Mouse (Mus musculus) adrenal gland, postnatal 14 days (tissue): ENCODE results near the gene Cxcr2. TPM values are rescaled to one million over a fixed set of nuclear protein-coding genes. Genes with fewer than 3 reads are reported as not detected.

Source experiments
- DNase-seq: peaks from one replicate; pipeline ENCODE4 v3.0.0; 2021; ENCODE audit warnings: mixed read lengths
- long read RNA-seq, 2 experiments: library from polyadenylated mRNA; stranded (forward); transcript quantifications; one replicate each; pipeline ENCODE4 v2.0.0; 2021
- total RNA-seq: library from RNA; stranded (reverse); gene quantifications from 2 replicates; pipeline ENCODE4 v1.2.3, GENCODE M21; 2021

Gene Cxcr2
- total RNA-seq, result 0.19 and 1.8 TPM in 2 replicates
- long read RNA-seq, experiment 1, result 0 reads
- long read RNA-seq, experiment 2, result 0 reads

DNA sequence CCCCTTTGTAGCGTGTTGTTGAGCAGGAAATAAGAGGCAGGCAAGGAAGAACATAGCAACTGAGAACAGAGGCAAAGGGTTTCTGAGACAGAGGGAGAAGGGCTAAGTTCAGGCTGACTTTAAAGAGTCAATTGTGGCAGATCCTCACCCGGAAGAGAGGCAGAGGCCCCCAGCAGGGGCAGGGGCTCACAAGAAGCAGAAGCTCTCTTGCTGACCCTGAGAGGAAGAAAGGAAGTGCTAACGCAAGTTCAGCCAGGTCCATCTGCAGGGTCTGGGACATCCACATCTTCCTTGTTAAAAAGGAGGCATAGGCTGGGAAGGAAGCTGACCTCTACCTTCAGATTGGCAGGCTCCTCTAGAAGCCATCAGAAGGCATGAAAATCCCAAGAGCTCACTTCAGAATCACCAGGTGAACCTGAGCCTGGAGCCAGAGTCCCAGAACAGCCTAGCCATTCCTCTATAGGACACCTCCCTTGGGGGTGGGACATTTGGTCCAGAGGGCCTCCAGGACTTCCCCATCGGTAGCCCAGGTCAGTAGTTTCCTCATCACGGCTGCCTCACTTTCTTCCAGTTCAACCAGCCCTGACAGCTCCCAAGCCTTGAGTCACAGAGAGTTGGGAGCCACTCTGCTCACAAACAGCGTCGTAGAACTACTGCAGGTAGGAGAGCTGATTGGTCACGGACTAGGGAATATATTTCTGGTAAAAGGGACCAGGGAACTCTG is at the start of gene Cxcr2:
Gene Cxcr2 (plus strand): TSS at position 529 of the 724 bp plus-strand sequence.
- DNase-seq, result no peak

DNA sequence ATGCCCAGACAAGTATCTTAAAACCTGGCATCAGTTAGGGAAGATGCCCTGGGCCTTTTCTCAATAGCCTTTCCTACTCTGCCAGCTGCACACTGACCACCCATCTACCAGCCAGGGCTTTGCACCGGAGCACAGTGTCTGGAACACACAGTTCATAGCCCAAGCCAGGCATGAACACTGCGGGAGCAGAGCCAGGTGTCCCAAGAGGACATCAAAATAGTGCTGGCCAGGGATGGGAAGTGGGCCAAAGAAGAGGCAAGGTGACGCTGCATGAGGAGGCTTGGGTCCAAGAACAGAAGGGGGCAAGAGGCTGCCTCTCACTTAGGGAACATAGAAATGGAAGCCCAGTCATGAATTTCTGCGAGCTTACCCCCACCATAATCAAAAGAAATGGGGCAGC is 48.1 kb upstream of the Cxcr2 start:
- peak; percentile 71 for DNase-seq

DNA sequence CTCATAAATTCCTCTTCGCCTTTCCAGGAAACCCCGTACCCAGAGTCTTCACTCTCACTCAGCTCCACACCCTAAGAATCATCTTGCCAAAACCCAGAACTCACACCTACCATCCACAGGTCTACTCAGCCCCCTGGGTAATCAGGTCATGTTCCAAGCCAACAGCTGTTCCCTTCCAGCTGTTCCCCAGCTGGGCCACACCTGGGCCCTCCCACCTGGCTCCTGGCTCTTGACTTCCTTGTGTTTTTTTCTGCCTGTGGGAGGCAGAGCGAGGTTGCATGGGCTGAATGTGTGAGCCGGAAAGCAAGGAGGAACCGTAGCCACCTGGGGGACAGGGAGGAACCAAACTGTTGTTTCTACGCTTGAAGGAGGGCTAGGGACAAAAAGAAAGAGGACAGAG is 47.6 kb upstream of the Cxcr2 start:
- DNase-seq, result no peak

DNA sequence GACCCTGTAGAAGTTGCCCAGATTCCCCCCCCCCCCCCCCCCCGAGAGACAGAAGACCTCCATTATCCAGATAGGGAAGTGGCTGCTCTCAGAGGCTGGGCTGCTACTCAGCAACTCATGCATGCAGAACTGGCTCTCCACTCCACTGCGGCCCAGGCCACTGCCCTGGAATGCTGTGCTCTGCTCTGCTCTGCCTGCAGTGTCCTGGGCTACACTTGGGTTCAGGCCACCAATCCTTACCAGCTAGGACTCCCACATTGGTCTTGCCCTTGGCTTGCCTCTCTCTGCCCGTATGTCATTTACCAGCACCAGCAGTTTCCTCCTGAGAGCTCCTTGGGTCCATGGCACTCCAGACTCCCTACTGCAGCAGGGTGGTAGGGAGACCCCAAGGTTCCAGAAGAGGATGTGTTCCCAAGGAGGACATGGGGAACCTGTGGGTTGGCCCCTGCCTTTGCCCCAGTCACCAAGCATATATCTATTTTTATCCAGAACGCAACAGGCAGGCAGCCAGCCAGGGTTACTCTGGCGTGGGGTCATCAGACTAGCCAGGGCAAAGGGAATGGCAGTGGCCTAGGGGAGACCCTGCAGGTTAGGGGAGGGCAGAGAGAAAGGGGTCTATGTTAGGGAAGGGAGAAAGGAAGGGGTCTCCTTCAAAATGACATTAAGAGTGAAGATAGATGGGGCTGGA is 45.7 kb upstream of the Cxcr2 start:
- peak; percentile 50 for DNase-seq

DNA sequence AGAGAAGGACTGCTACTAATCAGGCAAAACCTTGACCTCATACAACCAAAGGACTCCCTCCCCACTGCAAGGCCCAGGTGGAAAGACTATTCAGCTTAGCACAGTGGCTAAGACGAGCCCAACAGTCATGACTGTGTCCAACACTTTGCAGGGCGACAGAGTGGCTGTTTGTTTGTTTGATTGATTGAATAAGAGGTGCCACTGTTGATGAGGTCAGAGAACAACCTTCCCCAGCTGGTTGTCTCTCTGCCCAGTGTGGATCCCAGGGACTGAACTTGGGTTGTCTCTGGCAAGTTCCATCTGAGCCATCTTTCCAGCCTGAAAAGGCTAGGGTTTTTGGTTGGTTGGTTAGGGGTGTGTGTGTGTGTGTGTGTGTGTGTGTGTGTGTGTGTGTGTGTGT is 44.1 kb upstream of the Cxcr2 start:
- DNase-seq, result no peak

DNA sequence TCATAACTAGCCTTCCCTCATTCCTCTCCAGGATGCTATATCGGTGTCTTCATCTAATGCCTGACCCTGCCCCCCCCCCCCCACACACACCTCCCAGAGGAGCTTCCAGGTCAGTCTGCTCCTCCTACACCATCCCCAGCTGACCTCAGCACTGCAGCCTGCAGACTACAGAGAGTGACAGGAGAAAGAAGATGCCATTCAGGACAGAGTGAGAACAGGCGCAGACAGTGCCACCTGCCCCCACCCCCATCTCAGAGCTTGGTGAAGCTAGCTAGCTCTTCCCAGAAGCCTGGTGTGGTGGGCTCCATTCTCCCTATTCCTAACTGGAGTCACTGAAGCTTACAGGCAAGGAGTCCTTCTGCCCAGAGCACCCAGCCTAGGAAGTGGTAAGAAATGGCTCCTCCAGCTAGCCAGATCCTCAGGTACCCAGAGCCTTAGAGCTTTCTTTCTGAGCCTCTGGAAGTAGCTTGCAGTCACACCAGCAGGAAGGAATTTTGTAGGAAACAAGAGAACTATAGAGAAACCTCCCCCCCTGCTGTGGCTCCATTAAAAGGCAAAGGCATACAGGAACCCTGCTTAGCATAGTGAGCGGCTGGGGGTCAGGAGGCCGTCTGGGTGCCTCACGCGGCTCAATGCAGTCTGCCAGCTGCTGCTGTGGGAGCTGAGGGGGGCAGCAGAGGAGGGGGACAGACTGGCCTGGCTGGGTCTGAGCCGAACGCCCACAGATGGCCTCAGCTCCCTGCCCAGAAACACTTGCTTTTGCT is 42.7 kb upstream of the Cxcr2 start:
- DNase-seq, result peak; percentile 57

DNA sequence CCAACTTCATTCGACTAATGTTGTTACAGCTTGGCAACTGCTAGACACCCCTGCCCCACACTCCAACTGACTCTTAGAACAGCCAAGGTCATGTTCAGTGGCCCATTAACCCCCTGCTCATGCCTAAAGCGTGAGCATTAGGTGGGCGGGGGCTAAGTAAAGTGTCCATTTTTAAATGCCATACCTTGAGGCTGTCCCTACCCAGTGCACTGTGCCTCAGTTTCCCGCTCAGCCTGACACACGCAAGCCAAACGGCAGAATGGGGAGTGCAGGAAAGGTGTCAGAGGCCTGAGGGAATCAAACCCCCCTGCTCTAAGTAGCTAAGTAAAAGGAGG is 42.1 kb upstream of the Cxcr2 start:
- no peak for DNase-seq

DNA sequence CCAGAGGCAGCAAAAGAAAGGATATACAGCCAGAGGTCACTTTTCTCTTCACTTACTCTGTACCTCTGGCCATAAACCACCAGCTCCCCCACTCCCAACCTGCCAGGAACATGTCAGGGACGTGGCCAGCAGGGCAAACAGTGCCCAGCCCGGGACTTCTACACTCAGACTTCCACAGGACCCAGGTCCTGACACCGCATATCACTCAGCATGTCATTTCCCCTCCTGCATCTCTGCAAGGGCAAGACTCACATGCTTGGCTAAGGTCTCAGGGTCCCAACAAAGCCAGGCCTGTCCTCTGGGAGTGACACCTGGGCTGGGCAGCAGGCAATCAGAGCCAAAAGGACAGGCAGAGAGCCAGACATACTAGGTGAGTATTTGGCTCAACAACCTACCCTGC is 40.7 kb upstream of the Cxcr2 start:
- peak; percentile 41 for DNase-seq

DNA sequence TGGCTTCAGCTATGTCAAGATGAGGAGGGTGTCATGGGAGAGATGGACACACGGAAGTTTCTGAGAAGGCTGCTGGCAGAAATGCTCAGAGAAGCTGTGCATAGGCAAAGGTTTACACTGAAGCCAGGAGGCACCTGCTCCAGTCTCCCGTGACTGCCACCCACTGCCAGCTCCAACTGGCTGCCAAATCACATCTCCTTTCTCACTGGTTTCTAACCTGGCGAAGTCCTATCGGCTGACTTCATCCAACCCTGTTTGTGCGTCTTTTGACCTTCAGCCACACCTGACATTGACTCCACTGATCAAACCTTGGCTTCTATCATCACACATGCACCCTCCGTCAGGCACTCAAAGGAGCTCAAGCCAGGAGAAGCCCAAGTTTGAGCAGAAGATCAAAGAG is 35.9 kb upstream of the Cxcr2 start:
- DNase-seq, result no peak

DNA sequence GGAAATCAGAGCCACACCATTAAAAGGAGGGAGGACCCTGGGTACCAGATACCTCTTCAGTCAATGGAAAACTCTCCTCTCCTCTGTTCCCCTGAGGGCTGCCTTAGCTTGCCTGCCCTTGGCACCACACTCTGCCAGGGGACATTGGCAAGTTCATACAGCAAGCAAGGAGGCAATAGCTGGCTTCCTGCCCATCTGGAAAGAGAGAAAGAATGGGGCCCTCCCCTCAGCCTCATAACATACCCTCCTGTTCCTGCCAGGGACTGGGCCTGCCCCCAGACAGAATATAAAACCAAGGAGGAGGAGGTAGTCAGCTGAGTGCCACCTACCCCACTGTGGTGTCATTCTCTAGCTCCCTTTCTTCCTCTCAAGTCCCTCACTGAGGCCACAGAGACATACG is 34.7 kb upstream of the Cxcr2 start:
- DNase-seq, result peak; percentile 80

DNA sequence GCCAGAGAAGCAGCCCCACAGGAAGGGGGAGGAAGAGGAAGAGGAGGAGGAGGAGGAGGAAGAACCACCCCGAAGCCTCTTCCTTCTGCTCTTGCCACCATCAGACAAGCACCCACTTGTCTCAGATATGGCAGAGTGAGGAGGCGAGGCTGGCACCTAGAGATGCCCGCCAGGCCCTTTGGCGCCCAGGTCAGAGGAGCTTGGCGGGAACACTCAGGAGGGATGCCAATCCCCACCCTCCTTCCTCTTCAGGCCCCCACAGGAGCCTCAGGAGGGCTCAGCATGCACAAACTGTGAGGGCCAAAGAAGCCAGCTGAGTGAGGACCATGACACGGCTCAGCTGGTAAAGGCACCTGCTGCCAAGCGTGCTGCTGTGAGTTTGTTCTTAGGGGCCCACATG is 32.7 kb upstream of the Cxcr2 start:
- no peak for DNase-seq

DNA sequence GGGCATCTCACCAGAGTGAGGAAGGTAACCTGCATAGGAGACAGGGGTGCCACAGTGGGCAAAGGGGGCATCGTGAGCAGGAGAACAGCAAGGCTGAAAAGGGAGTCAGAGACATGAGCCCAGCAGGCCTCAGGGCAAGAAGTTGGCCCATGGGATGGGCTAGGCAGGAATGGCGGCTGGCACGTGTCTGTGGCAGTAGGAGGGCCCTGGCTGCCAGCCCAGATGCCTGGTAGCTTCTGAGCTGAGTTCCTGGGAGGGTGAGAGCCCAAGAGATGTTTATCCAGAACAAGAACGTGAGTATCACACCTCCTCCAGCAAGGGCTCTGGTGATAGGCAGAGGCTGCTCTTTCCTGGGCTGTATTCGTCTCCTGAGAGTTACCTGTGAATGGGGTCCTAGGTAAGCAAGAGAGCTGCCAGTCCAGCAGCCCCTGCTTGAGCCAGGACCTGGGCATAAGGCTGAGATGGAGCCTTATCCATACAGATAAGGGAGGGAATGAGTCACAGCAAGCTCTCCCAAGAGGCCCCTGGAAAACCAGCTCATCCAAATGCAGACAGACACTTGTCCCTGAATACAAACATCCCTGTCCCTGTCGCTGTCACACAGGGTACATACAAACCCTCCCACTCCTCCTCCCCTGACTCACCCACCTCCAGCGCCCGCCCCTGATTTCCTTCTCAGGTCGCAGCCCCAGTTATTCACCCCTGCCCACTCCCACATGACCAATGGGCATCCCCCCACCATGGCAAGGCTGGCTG is 31.8 kb upstream of the Cxcr2 start:
- peak; percentile 89 for DNase-seq

DNA sequence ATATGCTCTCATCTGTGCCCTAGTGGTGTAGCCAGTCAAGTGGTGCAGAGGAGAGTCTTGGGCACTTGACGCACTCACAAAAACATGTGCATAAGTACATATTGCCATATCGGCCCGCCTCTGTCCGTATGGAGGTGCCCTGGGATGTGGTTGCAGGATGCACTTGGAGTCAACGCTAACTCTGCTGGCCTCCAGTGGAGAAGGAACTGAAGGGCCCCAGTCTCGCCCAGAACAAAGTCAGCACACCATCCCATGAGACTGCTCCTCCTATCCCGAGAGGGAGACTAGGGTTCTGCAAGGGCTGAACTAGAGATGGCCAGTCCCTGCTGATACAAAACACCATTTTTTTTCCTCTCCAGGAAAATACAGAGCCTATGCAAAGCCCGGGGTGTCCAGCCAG is 30.6 kb upstream of the Cxcr2 start:
- no peak for DNase-seq

DNA sequence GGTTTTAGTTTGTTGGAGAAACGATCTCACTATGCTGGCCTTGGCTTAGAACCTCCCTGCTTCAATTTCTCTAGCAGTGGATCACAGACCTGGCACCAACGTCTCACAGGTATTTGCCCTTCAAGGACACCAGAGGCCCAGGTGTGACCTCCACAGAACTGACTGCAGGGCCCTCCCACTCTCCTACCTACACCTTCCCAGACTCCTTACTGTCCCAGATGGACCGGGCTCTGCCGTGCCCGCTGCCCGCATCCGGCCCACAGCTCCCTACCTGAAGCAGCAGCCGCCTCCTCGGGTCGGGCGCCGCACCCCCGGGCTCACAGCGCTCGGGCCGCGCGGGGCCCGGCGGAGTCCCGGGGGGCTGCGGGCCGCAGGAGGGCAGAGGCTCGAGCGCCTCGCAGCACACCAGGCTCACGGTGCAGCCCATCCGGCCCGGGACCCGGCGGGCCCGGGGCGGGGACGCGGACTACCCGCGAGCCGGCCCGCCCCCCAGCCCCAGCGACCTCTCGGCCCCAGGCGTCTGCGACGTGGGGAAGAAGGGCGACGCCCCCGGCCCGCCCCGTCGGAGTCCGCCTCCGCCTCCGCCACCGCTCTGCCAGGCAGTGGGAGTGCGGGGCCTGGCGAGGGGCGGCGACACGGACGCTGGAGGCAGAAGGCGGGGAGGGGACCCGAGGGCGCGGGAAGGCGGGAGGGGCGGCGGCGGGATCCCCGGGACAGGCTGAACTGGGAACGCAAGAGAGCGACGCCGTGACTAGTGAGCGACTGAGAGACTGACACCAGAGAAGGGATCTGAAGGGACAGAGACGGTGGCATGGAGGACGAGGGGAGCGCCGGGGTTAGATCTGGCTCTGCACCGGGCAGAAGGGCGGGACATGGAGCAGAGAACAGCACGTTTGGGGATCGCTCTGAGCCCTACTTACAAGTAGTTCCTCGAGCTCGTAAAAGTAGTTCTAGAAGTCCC is 29.5 kb upstream of the Cxcr2 start, which contains the start of gene Tns1:
Gene Tns1 (minus strand): TSS at position 429 of the 961 bp plus-strand sequence.
- peak; percentile 81 for DNase-seq

DNA sequence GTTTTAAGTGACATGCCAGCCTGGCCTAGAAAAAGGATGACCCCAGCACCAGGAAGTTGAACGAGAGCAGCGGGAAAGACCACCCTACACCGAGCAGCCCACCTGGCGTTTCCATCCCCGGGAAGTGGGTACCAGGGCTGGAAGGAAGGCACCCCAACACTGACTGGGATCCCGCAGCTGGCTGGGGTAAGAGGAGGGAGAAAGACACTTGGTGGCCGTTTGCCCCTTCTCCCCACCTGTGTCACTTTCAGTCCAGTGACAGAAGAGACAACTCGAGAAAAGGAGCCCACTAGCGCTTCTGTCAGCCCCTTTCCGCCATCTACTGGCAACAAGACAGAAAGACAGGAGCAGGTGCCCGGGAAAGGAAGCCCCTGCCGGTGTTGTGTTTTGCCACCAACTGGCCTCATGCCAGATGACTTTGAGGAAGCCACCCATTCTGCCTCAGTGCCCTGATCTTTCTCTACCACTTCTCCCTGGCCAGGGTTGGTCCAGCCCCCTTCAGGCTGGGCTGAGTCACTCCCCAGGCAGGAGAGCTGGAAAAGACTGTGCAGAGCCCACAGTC is 28.7 kb upstream of the Cxcr2 start, which contains the start of gene Rufy4:
Gene Rufy4 (plus strand): TSS at position 551 of the 562 bp plus-strand sequence.
- DNase-seq, result peak; percentile 86

DNA sequence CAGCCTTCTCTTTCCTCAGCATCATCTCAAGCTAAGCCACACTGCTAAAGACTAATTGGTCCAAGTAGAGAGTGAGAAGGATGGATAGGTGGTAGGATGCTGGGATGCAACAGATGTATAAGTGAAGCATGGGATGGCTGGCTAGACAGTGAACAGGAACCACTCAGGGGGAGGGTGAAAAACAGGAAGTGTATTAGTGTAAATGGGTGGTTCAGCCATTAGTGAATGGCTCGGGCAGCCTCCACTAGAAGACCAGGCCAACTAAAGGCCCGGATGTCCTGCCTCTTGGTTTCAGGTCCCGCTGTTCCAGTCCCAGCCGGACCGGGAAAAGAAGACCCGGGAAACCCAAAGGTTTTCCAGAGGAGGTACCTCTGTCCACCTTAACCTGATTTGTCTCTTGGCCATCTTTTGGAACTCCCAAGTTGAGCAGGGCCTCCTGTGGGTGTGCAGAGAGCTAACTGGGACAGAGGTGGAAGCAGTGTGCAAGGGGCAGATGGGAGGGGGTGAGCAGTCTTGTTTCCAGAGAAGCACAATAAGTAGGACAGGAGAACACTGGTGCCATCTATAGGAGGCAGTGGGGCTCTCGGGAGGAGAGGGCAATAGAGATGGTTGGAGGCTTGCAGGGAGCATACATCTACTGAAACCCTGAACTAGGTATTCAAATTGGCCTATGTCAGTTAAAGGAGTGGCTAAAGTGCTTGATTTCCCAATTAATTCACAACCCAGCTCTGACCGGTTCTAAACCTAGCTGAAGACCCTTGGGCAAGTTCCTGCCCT is 22.7 kb upstream of the Cxcr2 start:
- no peak for DNase-seq

DNA sequence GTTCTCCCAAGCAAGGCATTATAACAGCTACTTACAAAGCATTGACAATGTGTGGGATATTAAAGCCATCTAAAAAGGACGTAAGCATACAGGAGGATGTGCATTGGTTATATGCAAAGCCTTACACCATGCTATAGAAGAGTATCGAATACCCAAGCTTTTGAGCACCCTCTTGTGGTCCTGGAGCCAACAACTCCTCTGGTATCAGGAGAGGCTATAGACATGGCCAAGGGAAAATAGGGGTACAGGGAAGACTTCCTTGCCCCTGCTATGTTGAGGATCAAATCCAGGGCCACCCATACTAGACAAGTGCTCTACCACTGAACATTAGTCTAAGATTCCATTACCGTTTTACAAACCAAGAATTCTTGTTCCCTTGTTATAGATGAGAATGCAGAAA is 21.8 kb upstream of the Cxcr2 start:
- no peak for DNase-seq

DNA sequence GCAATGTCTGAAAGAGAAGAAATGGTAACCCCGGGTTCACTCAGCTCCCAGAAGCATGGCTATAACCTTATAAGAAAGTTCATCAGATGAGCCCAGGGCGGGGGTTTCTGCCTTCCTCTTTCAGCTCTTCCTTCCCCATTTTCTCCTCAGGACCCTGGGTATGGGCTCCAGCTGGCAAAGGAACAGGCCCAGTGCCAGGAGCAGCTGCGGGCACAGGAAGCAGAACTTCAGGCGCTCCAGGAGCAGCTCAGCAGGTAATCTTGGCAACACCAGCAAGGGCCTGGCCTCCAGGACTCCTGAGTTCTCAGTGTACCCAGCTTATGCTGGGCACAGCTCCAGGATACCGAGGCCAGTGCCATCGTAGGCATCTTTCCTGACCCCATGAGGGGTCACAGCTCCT is 19.8 kb upstream of the Cxcr2 start:
- DNase-seq, result no peak

DNA sequence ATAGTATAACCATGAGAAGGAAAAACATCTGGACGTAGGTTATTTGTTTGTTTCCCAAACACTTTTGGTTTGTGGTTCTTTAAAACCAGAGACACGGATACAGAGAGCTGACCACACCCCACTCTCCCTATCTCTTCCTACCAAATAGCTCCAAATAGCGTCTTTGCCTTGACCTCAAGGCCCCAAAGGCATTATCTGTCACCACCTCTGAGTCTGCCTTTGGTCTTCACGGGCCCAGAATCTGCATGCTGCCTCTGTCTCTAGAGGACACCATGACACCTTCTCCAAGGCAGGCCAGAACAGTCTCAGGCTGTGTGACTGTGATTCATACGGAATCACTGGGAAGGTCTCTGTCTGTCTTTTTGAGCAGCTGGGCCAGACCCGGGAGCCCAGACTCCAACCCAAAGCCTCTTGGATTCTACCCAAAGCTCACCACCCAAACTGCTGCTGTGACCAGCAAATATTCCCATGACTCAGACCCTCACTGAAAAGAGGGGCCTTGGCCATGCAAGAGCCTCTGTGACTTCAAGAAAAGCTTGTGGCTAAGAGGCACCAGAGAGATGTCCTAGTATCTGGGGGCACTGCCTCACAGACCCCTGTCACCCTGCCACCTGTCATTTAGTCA is 18.4 kb upstream of the Cxcr2 start:
- no peak for DNase-seq

DNA sequence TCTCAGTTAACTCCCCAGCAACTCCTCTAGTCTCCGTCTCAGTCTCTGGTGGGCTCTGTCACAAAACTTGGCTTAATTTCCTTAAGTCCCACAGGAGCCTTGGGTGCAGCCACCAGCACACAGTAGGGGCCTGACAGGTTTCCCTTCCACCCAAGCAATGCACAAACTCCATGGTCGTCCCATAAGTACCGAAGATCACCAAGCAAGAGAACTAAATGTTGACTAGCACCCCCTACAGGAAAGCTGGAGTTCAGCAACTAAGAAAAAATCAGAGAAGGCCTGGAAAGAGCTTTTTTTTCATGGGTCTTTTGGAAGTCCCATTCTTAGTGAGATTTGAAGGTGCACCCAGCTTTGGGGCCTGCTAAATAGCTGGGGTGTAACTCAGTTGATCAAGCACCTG is 14.4 kb upstream of the Cxcr2 start:
- DNase-seq, result no peak
